Mouse (Mus musculus) CH12.LX (cell line): ENCODE data around the gene AC124502.3. TPM values are rescaled to one million over a fixed set of nuclear protein-coding genes. Genes with fewer than 3 reads are reported as not detected.

Experiments
- DNase-seq: peaks from one replicate; pipeline ENCODE4 v3.0.0-alpha.2; 2013; ENCODE audit errors: extremely low read depth
- H3K27ac ChIP-seq: 2 replicates; pipeline ENCODE4 v1.5.1; 2012; ENCODE audit warnings: low read depth, mild to moderate bottlenecking, control low read depth, moderate library complexity; ENCODE audit not compliant: insufficient read depth
- H3K27me3 ChIP-seq: replicated peaks from 2 replicates; pipeline ENCODE3; 2012; ENCODE audit warnings: inconsistent platforms
- H3K36me3 ChIP-seq, 2 experiments: replicated peaks in 1 of 2; 2 replicates each; pipeline versions ENCODE3 to v1.6.1; 2012; ENCODE audit warnings: inconsistent platforms in 1 of 2, low read length in 1 of 2, mild to moderate bottlenecking in 1 of 2, mixed read lengths in 1 of 2, moderate library complexity in 1 of 2; ENCODE audit not compliant: control insufficient read depth in 1 of 2, insufficient read depth in 1 of 2
- H3K4me1 ChIP-seq, 2 experiments: 2 replicates each; pipeline ENCODE4 v1.6.1; 2012; ENCODE audit warnings: inconsistent platforms in 1 of 2, moderate library complexity in 1 of 2; ENCODE audit not compliant: insufficient read depth in 2 of 2, control insufficient read depth in 1 of 2
- H3K4me2 ChIP-seq: 2 replicates; pipeline ENCODE4 v1.6.1; 2012; ENCODE audit warnings: low read depth, mild to moderate bottlenecking, control low read depth; ENCODE audit not compliant: poor library complexity, insufficient read depth, severe bottlenecking
- H3K4me3 ChIP-seq, 3 experiments: fragments of 150-350 bp in 1 of 3; sonication (generic) in 1 of 3; replicated peaks in 1 of 3; 2 replicates each; pipeline versions ENCODE3 to v1.5.1; 2011 to 2012; ENCODE audit warnings: low read depth in 2 of 3, low read length in 2 of 3, mild to moderate bottlenecking in 2 of 3, moderate library complexity in 2 of 3, control low read depth in 1 of 3, improper control_type of control experiment in 1 of 3, inconsistent platforms in 1 of 3, mixed read lengths in 1 of 3; ENCODE audit not compliant: poor library complexity in 1 of 3
- H3K79me2 ChIP-seq: replicated peaks from 2 replicates; pipeline ENCODE4 v1.6.1; 2012; ENCODE audit warnings: mild to moderate bottlenecking, moderate library complexity; ENCODE audit not compliant: control insufficient read depth, poor library complexity, insufficient read depth, severe bottlenecking; ENCODE audit errors: extremely low read depth
- H3K9ac ChIP-seq: 2 replicates; pipeline ENCODE4 v1.6.1; 2012; ENCODE audit warnings: low read depth, mild to moderate bottlenecking, control low read depth, moderate library complexity; ENCODE audit not compliant: insufficient read depth
- H3K9me3 ChIP-seq: replicated peaks from 2 replicates; pipeline ENCODE3; 2012; ENCODE audit warnings: low read length, inconsistent platforms, mixed read lengths
- CHD2 ChIP-seq: IDR thresholded peaks from 2 replicates; pipeline ENCODE4 v1.6.1; 2011; ENCODE audit warnings: low read length, improper control_type of control experiment
- CTCF ChIP-seq, 2 experiments: IDR thresholded peaks in 1 of 2; conservative IDR thresholded peaks in 1 of 2; 2 replicates each; pipeline ENCODE4 v1.5.1; 2011 to 2012; ENCODE audit warnings: low read depth in 2 of 2, low read length in 2 of 2, improper control_type of control experiment in 1 of 2, inconsistent platforms in 1 of 2, mild to moderate bottlenecking in 1 of 2, moderate library complexity in 1 of 2
- E2F4 ChIP-seq: IDR thresholded peaks from 2 replicates; pipeline ENCODE4 v1.6.1; 2011; ENCODE audit warnings: low read depth, low read length, improper control_type of control experiment; ENCODE audit not compliant: insufficient replicate concordance
- ELF1 ChIP-seq: IDR thresholded peaks from 2 replicates; pipeline ENCODE4 v1.6.1; 2014; ENCODE audit warnings: low read depth, mild to moderate bottlenecking, inconsistent platforms, low read length, improper control_type of control experiment
- EP300 ChIP-seq: IDR thresholded peaks from 2 replicates; pipeline ENCODE4 v1.6.1; 2011; ENCODE audit warnings: low read length, improper control_type of control experiment
- GABPA ChIP-seq: IDR thresholded peaks from 2 replicates; pipeline ENCODE4 v1.6.1; 2012; ENCODE audit warnings: low read depth, low read length, improper control_type of control experiment, inconsistent platforms; ENCODE audit not compliant: insufficient replicate concordance
- JUND ChIP-seq: conservative IDR thresholded peaks from 2 replicates; pipeline ENCODE4 v1.6.1; 2011; ENCODE audit warnings: low read depth, low read length, improper control_type of control experiment
- KAT2A ChIP-seq: IDR thresholded peaks from 2 replicates; pipeline ENCODE4 v1.6.1; 2012; ENCODE audit warnings: low read length, improper control_type of control experiment, inconsistent platforms; ENCODE audit not compliant: insufficient replicate concordance
- MAFK ChIP-seq: IDR thresholded peaks from 2 replicates; pipeline ENCODE4 v1.6.1; 2011; ENCODE audit warnings: low read length, improper control_type of control experiment; ENCODE audit not compliant: insufficient replicate concordance
- MEF2A ChIP-seq: IDR thresholded peaks from 2 replicates; pipeline ENCODE4 v1.6.1; 2014; ENCODE audit warnings: low read depth, mild to moderate bottlenecking, inconsistent platforms, low read length, improper control_type of control experiment, borderline replicate concordance
- MXI1 ChIP-seq: IDR thresholded peaks from 2 replicates; pipeline ENCODE4 v1.6.1; 2011; ENCODE audit warnings: mild to moderate bottlenecking, low read depth, low read length, improper control_type of control experiment
- NELFE ChIP-seq: IDR thresholded peaks from 2 replicates; pipeline ENCODE4 v1.6.1; 2011; ENCODE audit warnings: low read depth, low read length, improper control_type of control experiment
- PAX5 ChIP-seq: IDR thresholded peaks from 2 replicates; pipeline ENCODE4 v1.6.1; 2012; ENCODE audit warnings: low read length, inconsistent platforms, mixed read lengths
- POLR2AphosphoS2 ChIP-seq: IDR thresholded peaks from 2 replicates; pipeline ENCODE4 v1.6.1; 2011; ENCODE audit warnings: low read depth, low read length, improper control_type of control experiment
- RAD21 ChIP-seq: IDR thresholded peaks from 2 replicates; pipeline ENCODE4 v1.6.1; 2011; ENCODE audit warnings: low read depth, mild to moderate bottlenecking, low read length, improper control_type of control experiment, moderate library complexity
- TBP ChIP-seq: conservative IDR thresholded peaks from 2 replicates; pipeline ENCODE4 v1.6.1; 2011; ENCODE audit warnings: low read depth, low read length, improper control_type of control experiment
- UBTF ChIP-seq: IDR thresholded peaks from 2 replicates; pipeline ENCODE4 v1.6.1; 2012; ENCODE audit warnings: low read depth, mild to moderate bottlenecking, inconsistent platforms, low read length, improper control_type of control experiment, moderate library complexity
- USF2 ChIP-seq: conservative IDR thresholded peaks from 2 replicates; pipeline ENCODE4 v1.6.1; 2011; ENCODE audit warnings: low read depth, low read length, improper control_type of control experiment
- ZC3H11A ChIP-seq: IDR thresholded peaks from 2 replicates; pipeline ENCODE4 v1.6.1; 2012; ENCODE audit warnings: low read depth, mild to moderate bottlenecking, inconsistent platforms, low read length, improper control_type of control experiment
- dilution Hi-C: fragments of 300-500 bp; cut with MboI; formaldehyde crosslinking; loops from 2 replicates; pipeline ENCODE4 v1.14.3; 2020; ENCODE audit warnings: low sequenced_read_pairs; ENCODE audit not compliant: extremely low pct_unique_long_range_greater_than_20kb, extremely low pct_ligation_motif_present
- in situ Hi-C: fragments of 300-500 bp; cut with MboI; formaldehyde crosslinking; loops from 3 replicates; pipeline ENCODE4 v1.14.3; 2019; ENCODE audit warnings: low sequenced_read_pairs, low pct_ligation_motif_present, low pct_unique_long_range_greater_than_20kb, mixed read lengths
- polyA plus RNA-seq: library from polyadenylated mRNA; unstranded; fragments of >175 nt; gene quantifications from 2 replicates; pipeline ENCODE4 v1.2.1, GENCODE M21; 2012; ENCODE audit warnings: low read depth; ENCODE audit not compliant: insufficient read length
- total RNA-seq, 2 experiments: library from RNA; depleted of rRNA; stranded (reverse); fragments of 300-350 nt in 1 of 2; fragments of >200 nt in 1 of 2; gene quantifications; 2 replicates each; pipeline ENCODE4 v1.2.3; 2012 to 2014

The AC124502.3 gene
- total and polyA plus RNA-seq, 3 experiments = 0.15 to 2.1 (median 0.29) TPM

GRCm38 (mm10) chr19:5041588-5041987 is 2.9 kb downstream of the AC124502.3 start:
- Histone ChIP-seq H3K79me2 (peaks cover 11% of the 10 kb centered on the region), H3K4me1 (peaks cover 12 to 40% of the 10 kb centered on the region in 2 experiments)

GRCm38 (mm10) chr19:5045531-5045930 is 6.8 kb downstream of the AC124502.3 start:
- H3K79me2 ChIP-seq = peaks cover 11% of the 10 kb centered on the region
- no peak overlapping the region for H3K9ac ChIP-seq
- no peak for TF ChIP-seq KAT2A
- no peak for TF ChIP-seq PAX5
- TF ChIP-seq USF2 = no peak
- TF ChIP-seq NELFE = no peak
- no peak for TF ChIP-seq ELF1
- no peak for TF ChIP-seq JUND
- TF ChIP-seq POLR2AphosphoS2 = no peak
- TF ChIP-seq TBP = no peak
- TF ChIP-seq UBTF = no peak
- TF ChIP-seq CHD2 = no peak
- TF ChIP-seq ZC3H11A = no peak
- TF ChIP-seq EP300 = no peak
- TF ChIP-seq E2F4 = no peak
- H3K36me3 ChIP-seq = peaks cover 45 to 74% of the 10 kb centered on the region in 2 experiments
- no peak overlapping the region for H3K27ac ChIP-seq
- peaks cover 12 to 27% of the 10 kb centered on the region in 2 experiments for H3K4me1 ChIP-seq
- in situ Hi-C loops (no loop called here), dilution Hi-C loops (no loop called here)
- no peak overlapping the region for H3K4me2 ChIP-seq
- no peaks in the 10 kb centered on the region for H3K9me3 ChIP-seq
- H3K4me3 ChIP-seq = no peak overlapping the region
- H3K27me3 ChIP-seq = no peaks in the 10 kb centered on the region
- DNase-seq = no peak

More at GRCm38 (mm10) chr19:5041588-5041987, 2.9 kb downstream of the AC124502.3 start:
- in situ Hi-C loops = loop anchor here (5.0 kb wide), 1 partner anchor 46 kb away; the partner anchor contains the start of genes Tmem151a and Yif1a
- Histone ChIP-seq H3K27ac (peak overlapping the region; percentile 8; the same call in 1 of the 2 replicates), H3K9ac (peak overlapping the region; percentile 73), H3K4me3 (peak overlapping the region; percentile 72 to 95 (median 93)), H3K36me3 (peaks cover 15 to 36% of the 10 kb centered on the region in 2 experiments), H3K4me2 (peak overlapping the region; percentile 89), H3K9me3 (no peaks in the 10 kb centered on the region), H3K27me3 (peaks cover 3% of the 10 kb centered on the region)
- dilution Hi-C loops = no loop called here
- no peak for TF ChIP-seq CHD2
- TF ChIP-seq E2F4 = no peak
- TF ChIP-seq KAT2A = no peak
- no peak for TF ChIP-seq CTCF (conservative IDR thresholded peaks at IDR 0.05 in 1 of 2, IDR thresholded peaks at IDR 0.05 in 1 of 2; ENCODE audit: low read depth in 2 of 2, low read length in 2 of 2)
- TF ChIP-seq USF2 = no peak
- no peak for TF ChIP-seq GABPA
- TF ChIP-seq MEF2A = no peak
- TF ChIP-seq MAFK = no peak
- TF ChIP-seq ELF1 = no peak
- TF ChIP-seq MXI1 = no peak
- TF ChIP-seq RAD21 = no peak
- DNase-seq = no peak
